Mouse (Mus musculus) limb, embryonic 12.5 days (tissue): Measurements from ENCODE around the gene Rph3a. TPM values are rescaled to one million over a fixed set of nuclear protein-coding genes. Genes with fewer than 3 reads are reported as not detected.
"Not testable (repeated sequence)": the region's sequence is repeated elsewhere in the genome, so short reads cannot be mapped to it uniquely, and the experiment has no call there.

ENCODE experiments used
- ATAC-seq: fragments of 200-750 bp; cut with Nextera tagmentation; 2 replicates; pipeline ENCODE4 v1.8.0; 2017; ENCODE audit warnings: low read depth, moderate TSS enrichment; ENCODE audit not compliant: insufficient number of reproducible peaks, insufficient read depth, low FRiP score, low TSS enrichment
- H3K27ac ChIP-seq: fragments of 300-500 bp; sonication (generic); 2 replicates; pipeline ENCODE4 v1.5.1; 2016; ENCODE audit warnings: mild to moderate bottlenecking, moderate library complexity
- H3K27me3 ChIP-seq: fragments of 300-500 bp; sonication (generic); 2 replicates; pipeline ENCODE4 v1.6.1; 2016; ENCODE audit warnings: mild to moderate bottlenecking, moderate library complexity
- H3K36me3 ChIP-seq: fragments of 300-500 bp; sonication (generic); 2 replicates; pipeline ENCODE4 v1.6.1; 2016; ENCODE audit warnings: mild to moderate bottlenecking, moderate library complexity
- H3K4me1 ChIP-seq: fragments of 300-500 bp; sonication (generic); replicated peaks from 2 replicates; pipeline ENCODE4 v1.6.1; 2016
- H3K4me2 ChIP-seq: fragments of 300-500 bp; sonication (generic); 2 replicates; pipeline ENCODE4 v1.6.1; 2016; ENCODE audit warnings: mild to moderate bottlenecking, moderate library complexity
- H3K4me3 ChIP-seq: fragments of 300-500 bp; sonication (generic); replicated peaks from 2 replicates; pipeline ENCODE4 v1.5.1; 2016; ENCODE audit warnings: mild to moderate bottlenecking
- H3K9ac ChIP-seq: fragments of 300-500 bp; sonication (generic); replicated peaks from 2 replicates; pipeline ENCODE4 v1.6.1; 2016; ENCODE audit warnings: mild to moderate bottlenecking, moderate library complexity
- H3K9me3 ChIP-seq: fragments of 300-500 bp; sonication (generic); 2 replicates; pipeline ENCODE4 v1.6.1; 2016; ENCODE audit warnings: mild to moderate bottlenecking, moderate library complexity
- WGBS: fragments of 180-500 bp; shearing (Covaris S2); methylation state at CpG from one replicate; pipeline ENCODE4 v1.1.7; 2016; 5-methylcytosine and 5-hydroxymethylcytosine counted together
- polyA plus RNA-seq: library from polyadenylated mRNA; unstranded; fragments of >200 nt; fragmentation: Nextera tagmentation; extraction: Ambion mirVana; gene quantifications from 2 replicates; pipeline ENCODE4 v1.2.1, GENCODE M21; 2016

Rph3a gene
- polyA plus RNA-seq, 1 experiment from 2014 or later = not detected

GRCm38 (mm10) chr5:120942076-120942475, 67.8 kb downstream of the Rph3a start:
- no peak for ATAC-seq
- WGBS = 59% methylated on average over 10 of the region's 10 CpGs
- H3K9me3 ChIP-seq = no peaks in the 10 kb centered on the region

GRCm38 (mm10) chr5:120938586-120938985, 71.3 kb downstream of the Rph3a start:
- Histone ChIP-seq H3K36me3 (no peaks in the 10 kb centered on the region), H3K9me3 (no peaks in the 10 kb centered on the region), H3K27me3 (peaks cover 8% of the 10 kb centered on the region; the same call in 1 of the 2 replicates), H3K9ac (no peak overlapping the region), H3K4me2 (no peak overlapping the region), H3K27ac (no peak overlapping the region), H3K4me3 (no peak overlapping the region), H3K4me1 (no peaks in the 10 kb centered on the region)
- 45% methylated on average over 8 of the region's 8 CpGs for WGBS
- ATAC-seq = no peak

More at GRCm38 (mm10) chr5:120942076-120942475, 67.8 kb downstream of the Rph3a start:
- Histone ChIP-seq H3K36me3 (no peaks in the 10 kb centered on the region), H3K27me3 (peaks cover 8% of the 10 kb centered on the region; the same call in 1 of the 2 replicates), H3K9ac (no peak overlapping the region), H3K4me3 (no peak overlapping the region), H3K4me2 (no peak overlapping the region), H3K4me1 (no peaks in the 10 kb centered on the region), H3K27ac (no peak overlapping the region)

GRCm38 (mm10) chr5:120937841-120938240, 72.1 kb downstream of the Rph3a start:
- Histone ChIP-seq H3K4me2 (no peak overlapping the region), H3K9ac (no peak overlapping the region), H3K36me3 (no peaks in the 10 kb centered on the region), H3K4me1 (no peaks in the 10 kb centered on the region), H3K9me3 (no peaks in the 10 kb centered on the region), H3K4me3 (no peak overlapping the region), H3K27me3 (peaks cover 8% of the 10 kb centered on the region; the same call in 1 of the 2 replicates), H3K27ac (no peak overlapping the region)
- WGBS = 72% methylated on average over 4 of the region's 4 CpGs
- ATAC-seq = no peak

DNA sequence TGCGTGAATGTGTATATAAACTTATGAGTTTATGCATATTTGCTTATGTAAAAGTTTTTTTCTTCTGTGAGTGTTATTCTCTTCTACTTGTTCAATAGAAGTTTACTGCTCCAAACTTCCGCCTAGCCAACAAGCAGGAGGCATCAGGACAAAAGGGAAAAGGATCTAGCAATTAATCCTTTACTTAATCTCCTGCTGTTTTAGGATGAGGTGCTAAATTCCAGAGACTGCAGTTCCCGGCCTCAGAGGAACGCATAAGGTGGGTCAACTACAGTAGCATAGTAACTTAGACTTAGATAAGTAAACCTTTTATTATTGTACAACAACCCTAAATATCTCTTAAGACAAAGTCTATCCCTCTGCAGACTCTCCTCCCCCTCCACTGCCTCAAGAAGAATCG, 75.9 kb downstream of the Rph3a start:
- H3K4me2 ChIP-seq = no peak overlapping the region
- H3K27me3 ChIP-seq = peaks cover 4% of the 10 kb centered on the region; the same call in 1 of the 2 replicates
- WGBS = 11% methylated on average over 5 of the region's 5 CpGs

GRCm38 (mm10) chr5:120927036-120927435, 82.9 kb downstream of the Rph3a start:
- no peaks in the 10 kb centered on the region for H3K36me3 ChIP-seq
- 6% methylated on average over 1 of the region's 1 CpGs for WGBS
- H3K4me3 ChIP-seq = no peak overlapping the region
- no peak overlapping the region for H3K4me2 ChIP-seq
- no peak overlapping the region for H3K27ac ChIP-seq
- no peaks in the 10 kb centered on the region for H3K4me1 ChIP-seq
- no peaks in the 10 kb centered on the region; the same call in 1 of the 2 replicates for H3K27me3 ChIP-seq
- no peaks in the 10 kb centered on the region for H3K9me3 ChIP-seq
- no peak for ATAC-seq
- no peak overlapping the region for H3K9ac ChIP-seq

More for the DNA sequence above, 75.9 kb downstream of the Rph3a start:
- Histone ChIP-seq H3K4me3 (no peak overlapping the region), H3K27ac (no peak overlapping the region), H3K9me3 (no peaks in the 10 kb centered on the region), H3K36me3 (no peaks in the 10 kb centered on the region), H3K9ac (no peak overlapping the region), H3K4me1 (no peaks in the 10 kb centered on the region)
- no peak for ATAC-seq

DNA sequence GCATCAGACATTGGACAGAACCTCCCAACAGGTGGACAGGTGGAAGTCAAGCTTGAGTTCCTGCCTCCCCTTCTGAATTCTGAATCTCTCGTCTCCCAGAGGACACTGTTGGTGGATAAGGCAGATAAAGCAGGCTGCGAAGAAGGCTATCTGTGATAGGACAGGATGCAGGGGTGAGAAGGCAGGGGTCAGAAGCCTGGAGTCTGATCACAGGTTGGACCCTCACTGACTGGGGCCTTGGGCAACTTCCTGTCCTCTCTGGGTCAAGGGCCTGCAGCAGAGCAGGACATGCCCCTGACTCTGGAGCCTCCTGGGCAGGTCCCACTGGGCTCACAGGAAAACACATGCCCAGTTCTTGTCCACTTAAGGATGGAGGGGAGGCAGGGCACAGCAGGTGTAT, 83.6 kb downstream of the Rph3a start:
- not testable (repeated sequence) for H3K4me1 ChIP-seq, H3K9ac ChIP-seq, H3K27me3 ChIP-seq, ATAC-seq, H3K36me3 ChIP-seq, H3K27ac ChIP-seq, H3K4me3 ChIP-seq, H3K9me3 ChIP-seq, H3K4me2 ChIP-seq
- WGBS = 67% methylated on average over 2 of the region's 2 CpGs

DNA sequence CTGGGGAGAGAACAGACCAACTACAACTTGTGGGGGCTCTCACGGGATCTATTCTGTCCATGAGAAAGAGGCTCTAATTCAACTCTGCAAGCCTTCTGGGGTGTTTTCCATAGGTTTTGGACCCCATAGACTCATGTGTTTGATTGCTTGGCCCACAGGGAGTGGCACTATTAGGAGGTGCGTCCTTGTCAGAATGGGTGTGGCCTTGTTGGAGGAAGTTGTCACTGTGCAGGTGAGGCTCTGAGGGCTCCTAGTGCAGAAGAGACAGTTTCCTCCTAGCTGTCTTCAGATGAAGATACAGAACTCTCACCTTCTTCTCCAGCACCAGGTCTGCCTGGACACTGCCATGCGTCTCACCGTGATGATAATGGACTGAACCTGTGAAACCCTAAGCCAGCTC, 85.4 kb downstream of the Rph3a start:
- not testable (repeated sequence) for H3K36me3 ChIP-seq, H3K4me3 ChIP-seq, ATAC-seq, H3K9ac ChIP-seq, H3K4me1 ChIP-seq, H3K27me3 ChIP-seq, H3K9me3 ChIP-seq, H3K4me2 ChIP-seq, H3K27ac ChIP-seq
- 69% methylated on average over 4 of the region's 4 CpGs for WGBS

DNA sequence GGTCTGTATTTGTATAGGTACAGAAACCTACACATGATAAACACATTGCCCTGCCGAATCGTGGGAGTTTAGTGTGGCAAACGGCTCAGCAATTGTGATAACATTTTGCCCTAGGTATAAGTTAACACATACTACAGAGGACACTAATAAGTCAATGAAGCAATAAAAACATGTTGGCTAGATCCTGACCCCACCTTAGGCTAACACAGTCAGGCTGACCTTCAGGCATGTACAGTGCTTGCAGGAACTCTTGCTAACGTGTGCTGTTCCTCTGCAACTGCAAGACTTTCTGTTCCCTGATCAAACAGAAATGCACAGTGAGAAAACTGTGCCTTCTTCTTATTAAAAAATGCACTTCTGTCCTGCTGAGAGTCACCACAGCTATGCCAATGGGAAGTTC, 85.9 kb downstream of the Rph3a start:
- Histone ChIP-seq H3K27me3 (no peaks in the 10 kb centered on the region), H3K9me3 (no peaks in the 10 kb centered on the region), H3K4me2 (no peak overlapping the region), H3K27ac (no peak overlapping the region), H3K36me3 (no peaks in the 10 kb centered on the region), H3K4me3 (no peak overlapping the region), H3K9ac (no peak overlapping the region), H3K4me1 (no peaks in the 10 kb centered on the region)
- no peak for ATAC-seq
- 73% methylated on average over 4 of the region's 4 CpGs for WGBS

DNA sequence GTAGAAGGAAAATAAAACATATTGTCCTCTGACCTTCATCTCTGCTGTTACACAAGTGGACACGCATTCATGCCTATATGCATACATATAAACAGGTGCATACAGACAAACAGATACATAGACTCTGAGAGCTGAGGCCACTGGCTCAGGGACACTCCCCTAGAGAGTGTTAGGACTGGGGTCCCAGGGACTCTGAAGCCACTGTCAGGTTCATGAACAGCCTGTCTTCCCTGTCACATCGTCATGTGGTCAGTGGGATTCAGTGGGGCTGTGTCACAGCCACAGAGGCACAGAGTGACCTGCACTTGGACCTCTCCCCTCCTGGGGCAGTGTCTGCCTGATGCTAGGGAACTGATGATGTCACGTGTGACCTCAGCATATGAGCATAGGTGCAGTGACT, 89.6 kb downstream of the Rph3a start:
- 83% methylated on average over 3 of the region's 3 CpGs for WGBS
- Histone ChIP-seq H3K27me3 (no peaks in the 10 kb centered on the region), H3K27ac (no peak overlapping the region), H3K9me3 (no peaks in the 10 kb centered on the region; the same call in 1 of the 2 replicates), H3K36me3 (no peaks in the 10 kb centered on the region), H3K4me3 (no peak overlapping the region), H3K4me1 (no peaks in the 10 kb centered on the region), H3K9ac (no peak overlapping the region), H3K4me2 (no peak overlapping the region)
- no peak for ATAC-seq

- H3K4me2 ChIP-seq, H3K36me3 ChIP-seq, H3K27ac ChIP-seq, H3K9ac ChIP-seq, ATAC-seq, H3K4me3 ChIP-seq, H3K9me3 ChIP-seq, H3K4me1 ChIP-seq, H3K27me3 ChIP-seq: not testable (repeated sequence)
- WGBS = 62% methylated on average over 2 of the region's 2 CpGs
These were observed 90.5 kb downstream of the Rph3a start for GRCm38 (mm10) chr5:120919156-120919935.

- 48% methylated on average over 8 of the region's 8 CpGs for WGBS
- H3K27ac ChIP-seq, H3K9me3 ChIP-seq, ATAC-seq, H3K9ac ChIP-seq, H3K27me3 ChIP-seq, H3K4me3 ChIP-seq, H3K36me3 ChIP-seq, H3K4me2 ChIP-seq, H3K4me1 ChIP-seq: not testable (repeated sequence)
These were observed 95.7 kb downstream of the Rph3a start, which contains the start of gene Oas1d for GRCm38 (mm10) chr5:120914204-120914603. Gene Oas1d (plus strand): TSS chr5:120914536.
